9 mouse cellular contexts compared by ENCODE assay signal in genomic region chr13:22019934-22020835, GRCm38 (mm10). TPM values are rescaled to one million over a fixed set of nuclear protein-coding genes. Genes with fewer than 3 reads are reported as not detected.
A peak's percentile ranks its signal among the peaks of the same experiment; 100 is the strongest.
DNase-seq lines count a peak whose midpoint lies in the region; ATAC-seq and TF ChIP-seq lines count a peak whose summit lies in the region.
"Had no signal": no experiment of that assay in that cellular context is flagged by ENCODE, and none has a peak within 500 bp of the region (broad histone marks: within the 10 kb centered on the region; RNA-seq: fewer than 3 reads in every experiment).

No protein-coding gene starts in this region.

- peak overlapping the region; percentile 55 for H3K4me2 ChIP-seq in forebrain, postnatal 0 days (ENCODE audit: low read depth)
- peak overlapping the region; percentile 56 for H3K4me2 ChIP-seq in limb, embryonic 15.5 days
- H3K4me2 ChIP-seq in neural tube, embryonic 14.5 days (ENCODE audit: low read depth, low read length) = peak overlapping the region; percentile 47

- intact Hi-C loops in gastrocnemius, adult 2 months (cut with DNase I) = loop anchor here (5.0 to 10.0 kb wide), 3 partner anchors 165 to 1497 kb away; no protein-coding TSS in a partner anchor

- no peaks in the 10 kb centered on the region for H3K9me3 ChIP-seq in forebrain, postnatal 0 days (ENCODE audit: low read length)
- no peaks in the 10 kb centered on the region for H3K9me3 ChIP-seq in limb, embryonic 15.5 days
- H3K9me3 ChIP-seq in neural tube, embryonic 14.5 days (ENCODE audit: control insufficient read depth, low read length) = no peaks in the 10 kb centered on the region

- H3K4me1 ChIP-seq in forebrain, postnatal 0 days (ENCODE audit: insufficient read depth) = peaks cover 11% of the 10 kb centered on the region; the same call in 1 of the 2 replicates
- H3K4me1 ChIP-seq in limb, embryonic 15.5 days = peaks cover 14% of the 10 kb centered on the region
- no peaks in the 10 kb centered on the region for H3K4me1 ChIP-seq in neural tube, embryonic 14.5 days (ENCODE audit: control insufficient read depth, insufficient read depth, low read length)

- no peak overlapping the region for H3K9ac ChIP-seq in forebrain, postnatal 0 days
- H3K9ac ChIP-seq in limb, embryonic 15.5 days = no peak overlapping the region
- H3K9ac ChIP-seq in neural tube, embryonic 14.5 days (replicated peaks; ENCODE audit: low read depth, low read length) = no peak overlapping the region

- WGBS in forebrain, postnatal 0 days = 1% methylated on average over 44 of the region's 44 CpGs
- WGBS in limb, embryonic 15.5 days = under 1% methylated on average over 44 of the region's 44 CpGs
- 1% methylated on average over 44 of the region's 44 CpGs for WGBS in neural tube, embryonic 14.5 days

- peak; percentile 29 for DNase-seq in gastrocnemius, adult 2 months
- no peak for DNase-seq in gastrocnemius, postnatal 25 days
- peak; percentile 50 for DNase-seq in NIH3T3 (ENCODE audit: low read depth)
- DNase-seq in forebrain, postnatal 0 days = peak; percentile 43
- DNase-seq in cerebellum, adult 11-12 months = no peak
- no peak for DNase-seq in right cerebral cortex, postnatal 10 days (ENCODE audit: low spot score in 2 of 2)

- H3K4me3 ChIP-seq in gastrocnemius, adult 2 months = peak overlapping the region; percentile 71
- H3K4me3 ChIP-seq in forebrain, postnatal 0 days (ENCODE audit: low read depth, low read length) = peak overlapping the region; percentile 38
- peak overlapping the region; percentile 45 for H3K4me3 ChIP-seq in limb, embryonic 15.5 days
- peak overlapping the region; percentile 30 for H3K4me3 ChIP-seq in neural tube, embryonic 14.5 days (ENCODE audit: low read depth, low read length)

- no peaks in the 10 kb centered on the region for H3K36me3 ChIP-seq in forebrain, postnatal 0 days (ENCODE audit: insufficient read depth)
- H3K36me3 ChIP-seq in limb, embryonic 15.5 days = no peaks in the 10 kb centered on the region
- H3K36me3 ChIP-seq in neural tube, embryonic 14.5 days (ENCODE audit: control insufficient read depth, insufficient read depth, low read length) = no peaks in the 10 kb centered on the region

- peaks cover 44% of the 10 kb centered on the region for H3K27me3 ChIP-seq in forebrain, postnatal 0 days (ENCODE audit: insufficient read depth, low read length)
- H3K27me3 ChIP-seq in limb, embryonic 15.5 days = peaks cover 44% of the 10 kb centered on the region
- peaks cover 51% of the 10 kb centered on the region for H3K27me3 ChIP-seq in neural tube, embryonic 14.5 days (ENCODE audit: control insufficient read depth, insufficient read depth, low read length)

- no peak for ATAC-seq in forebrain, postnatal 0 days
- no peak for ATAC-seq in limb, embryonic 15.5 days (ENCODE audit: insufficient number of reproducible peaks, low FRiP score, low TSS enrichment, low read depth)
- ATAC-seq in neural tube, embryonic 14.5 days (ENCODE audit: low read depth) = no peak

- H3K27ac ChIP-seq in gastrocnemius, adult 2 months = peak overlapping the region; percentile 44; the same call in 1 of the 2 replicates
- H3K27ac ChIP-seq in forebrain, postnatal 0 days (ENCODE audit: low read depth, low read length) = no peak overlapping the region
- H3K27ac ChIP-seq in limb, embryonic 15.5 days = no peak overlapping the region
- H3K27ac ChIP-seq in neural tube, embryonic 14.5 days (ENCODE audit: low read depth, low read length) = no peak overlapping the region

- no peak for TF ChIP-seq CTCF in gastrocnemius, adult 2 months (IDR thresholded peaks at IDR 0.05)
- TF ChIP-seq CTCF in forebrain, postnatal 0 days (IDR thresholded peaks at IDR 0.05; ENCODE audit: low read depth) = no peak

RNA-seq across cellular contexts. Expression of gene Prss16, which starts 10.6 kb away (rescaled TPM):
- total RNA-seq in gastrocnemius, adult 2 months (2021) = not detected
- total RNA-seq in gastrocnemius, postnatal 25 days (2021) = not detected
- not detected in 2 replicates for total RNA-seq in forebrain, postnatal 0 days (2014; rRNA removed)
- not detected in 2 replicates for polyA plus RNA-seq in forebrain, postnatal 0 days (2015; fragmentation: Nextera tagmentation; extraction: Ambion mirVana)
- polyA plus RNA-seq in limb, embryonic 15.5 days (2015; fragmentation: Nextera tagmentation; extraction: Ambion mirVana) = 1.2 and 1.3 TPM in 2 replicates
- polyA plus RNA-seq in neural tube, embryonic 14.5 days (2014; fragmentation: Nextera tagmentation; extraction: Ambion mirVana) = not detected in 2 replicates
- total RNA-seq: layer of hippocampus, postnatal 10 days had no signal

RNA-seq across cellular contexts. Expression of gene Hist1h2ah, which starts 15.2 kb away (rescaled TPM):
- 1 to 10 TPM in 1 of 2 experiments, not detected in 1; 3.7 TPM for total RNA-seq in gastrocnemius, adult 2 months (2021)
- total RNA-seq in gastrocnemius, postnatal 25 days (2021) = 1 to 10 TPM; 2.9 to 7.7 TPM
- 9.2 and 47.2 TPM in 2 replicates for total RNA-seq in forebrain, postnatal 0 days (2014; rRNA removed)
- 1.6 and 1.9 TPM in 2 replicates for polyA plus RNA-seq in forebrain, postnatal 0 days (2015; fragmentation: Nextera tagmentation; extraction: Ambion mirVana)
- 4.7 and 7.2 TPM in 2 replicates for polyA plus RNA-seq in limb, embryonic 15.5 days (2015; fragmentation: Nextera tagmentation; extraction: Ambion mirVana)
- not detected in 2 replicates for polyA plus RNA-seq in neural tube, embryonic 14.5 days (2014; fragmentation: Nextera tagmentation; extraction: Ambion mirVana)

RNA-seq across cellular contexts. Expression of gene Hist1h2bk, which starts 15.5 kb away (rescaled TPM):
- 1 to 10 TPM in 1 of 2 experiments, not detected in 1; 2.6 TPM for total RNA-seq in gastrocnemius, adult 2 months (2021)
- total RNA-seq in gastrocnemius, postnatal 25 days (2021) = 10 to 100 TPM; 13.9 to 29.0 TPM
- total RNA-seq in forebrain, postnatal 0 days (2014; rRNA removed) = 233 and 262 TPM in 2 replicates
- 0.40 TPM in 1 of 2 replicates, not detected in the other for polyA plus RNA-seq in forebrain, postnatal 0 days (2015; fragmentation: Nextera tagmentation; extraction: Ambion mirVana)
- polyA plus RNA-seq in limb, embryonic 15.5 days (2015; fragmentation: Nextera tagmentation; extraction: Ambion mirVana) = 4.2 and 6.2 TPM in 2 replicates
- polyA plus RNA-seq in neural tube, embryonic 14.5 days (2014; fragmentation: Nextera tagmentation; extraction: Ambion mirVana) = 0.98 TPM in 1 of 2 replicates, not detected in the other

RNA-seq across cellular contexts. Expression of gene Hist1h4i, which starts 21.0 kb away (rescaled TPM):
- 10 to 100 TPM; 24.1 to 25.0 TPM for total RNA-seq in gastrocnemius, adult 2 months (2021)
- 10 to 100 TPM; 30.9 to 31.7 TPM for total RNA-seq in gastrocnemius, postnatal 25 days (2021)
- 26.4 and 44.9 TPM in 2 replicates for total RNA-seq in forebrain, postnatal 0 days (2014; rRNA removed)
- 4.2 and 5.8 TPM in 2 replicates for polyA plus RNA-seq in forebrain, postnatal 0 days (2015; fragmentation: Nextera tagmentation; extraction: Ambion mirVana)
- 15.8 and 18.4 TPM in 2 replicates for polyA plus RNA-seq in limb, embryonic 15.5 days (2015; fragmentation: Nextera tagmentation; extraction: Ambion mirVana)
- polyA plus RNA-seq in neural tube, embryonic 14.5 days (2014; fragmentation: Nextera tagmentation; extraction: Ambion mirVana) = 5.7 and 5.8 TPM in 2 replicates

RNA-seq across cellular contexts. Expression of gene Hist1h2ag, which starts 22.6 kb away (rescaled TPM):
- total RNA-seq in gastrocnemius, adult 2 months (2021) = 1 to 10 TPM; 1.1 to 2.3 TPM
- 10 to 100 TPM in 1 of 2 experiments, 1 to 10 TPM in 1; 3.5 to 16.1 TPM for total RNA-seq in gastrocnemius, postnatal 25 days (2021)
- total RNA-seq in forebrain, postnatal 0 days (2014; rRNA removed) = 193 and 206 TPM in 2 replicates
- 4.8 and 8.3 TPM in 2 replicates for polyA plus RNA-seq in forebrain, postnatal 0 days (2015; fragmentation: Nextera tagmentation; extraction: Ambion mirVana)
- polyA plus RNA-seq in limb, embryonic 15.5 days (2015; fragmentation: Nextera tagmentation; extraction: Ambion mirVana) = 32.9 and 36.9 TPM in 2 replicates
- 2.9 and 3.8 TPM in 2 replicates for polyA plus RNA-seq in neural tube, embryonic 14.5 days (2014; fragmentation: Nextera tagmentation; extraction: Ambion mirVana)

Comparison
In these comparisons a context has a peak if more than half of its experiments do, and no peak if none do; other contexts are left out.
1. DNase-seq: peak in gastrocnemius, adult 2 months (single experiment), NIH3T3 (single experiment) and forebrain, postnatal 0 days (single experiment); none in gastrocnemius, postnatal 25 days (single experiment), cerebellum, adult 11-12 months (single experiment) and right cerebral cortex, postnatal 10 days (0 of 2).
2. Peak in every context shown above with its lines, with median percentiles within 50 percentile points of each other: H3K4me3 ChIP-seq and H3K4me2 ChIP-seq.